Mouse (Mus musculus) erythroblast, adult 5-6 weeks (primary cell): ENCODE measurements around the gene Arrdc5. TPM values are rescaled to one million over a fixed set of nuclear protein-coding genes. Genes with fewer than 3 reads are reported as not detected.

Experiments
- ATAC-seq: replicated peaks from 2 replicates; pipeline ENCODE4 v1.8.0; 2016; ENCODE audit warnings: moderate number of reproducible peaks, mild to moderate bottlenecking, moderate TSS enrichment, inconsistent platforms; ENCODE audit not compliant: poor library complexity, low FRiP score, severe bottlenecking
- total RNA-seq, 2 experiments: library from RNA; stranded (forward) in 1 of 2; stranded (reverse) in 1 of 2; fragments of 150-400 nt in 1 of 2; fragments of 200-764, 138-1000 nt in 1 of 2; gene quantifications; 2 replicates each; pipeline versions ENCODE4 v1.2.3 to v1.2.4; 2015 to 2017; ENCODE audit warnings: low replicate concordance in 2 of 2

Arrdc5 gene
- total RNA-seq, 2 experiments from 2014 or later, result not detected

DNA sequence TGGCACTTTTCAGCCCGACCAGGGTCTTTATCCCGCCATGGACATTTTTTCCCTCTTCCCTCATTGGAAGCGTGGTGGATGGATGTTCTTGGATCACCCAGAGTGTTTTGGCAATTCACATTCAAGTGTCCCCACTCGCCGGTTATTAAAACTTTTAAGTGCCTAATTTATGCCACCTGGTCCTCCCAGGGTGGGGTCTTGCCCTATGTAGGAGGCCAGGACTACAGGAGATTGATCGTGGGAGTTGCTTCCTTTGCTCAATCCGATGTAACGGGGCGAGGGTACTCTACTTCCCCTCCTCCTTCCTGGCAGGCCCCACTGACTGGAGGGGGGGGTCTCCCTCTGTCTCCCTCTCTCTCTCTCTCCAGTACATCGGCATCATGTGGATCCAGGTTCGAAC is 4.6 kb upstream of the Arrdc5 start:
- ATAC-seq, result no peak

DNA sequence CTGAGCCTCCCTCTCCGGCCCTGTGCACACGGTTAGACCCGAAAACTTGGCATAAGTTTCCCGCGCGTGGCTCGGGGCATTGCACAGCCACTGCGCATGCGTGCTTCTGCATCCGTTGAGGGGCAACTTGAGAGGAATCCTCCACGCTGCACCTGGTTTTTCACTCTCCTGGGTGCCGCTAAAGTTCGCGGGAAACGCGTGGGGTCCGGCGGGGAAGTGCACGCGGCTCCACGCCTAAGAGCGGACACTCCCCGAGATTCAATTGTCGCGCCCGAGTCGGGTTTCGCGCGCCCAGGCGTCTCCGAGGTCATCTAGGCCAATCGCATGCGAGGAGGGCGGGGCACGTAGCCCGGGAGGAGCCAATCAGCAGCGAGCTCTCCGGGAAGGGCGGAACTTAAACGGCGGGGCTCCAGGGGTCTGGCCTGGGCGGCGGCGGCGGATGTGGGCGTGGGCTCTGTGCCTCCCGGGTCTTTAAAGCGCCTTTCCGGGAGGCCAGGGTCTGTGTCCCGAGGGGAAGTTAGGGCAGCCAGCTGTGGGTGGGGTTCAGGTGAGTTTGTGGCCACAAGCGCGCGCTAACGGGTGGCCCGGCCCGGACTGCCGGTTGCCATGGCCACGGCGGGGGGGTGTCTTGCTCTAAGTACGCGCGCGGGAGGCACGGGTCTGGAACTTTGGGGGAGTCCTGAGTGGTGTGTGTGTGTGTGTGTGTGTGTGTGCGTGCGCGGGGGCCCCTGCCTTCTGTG is 3.9 kb upstream of the Arrdc5 start:
- peak; percentile 84 for ATAC-seq

GRCm38 (mm10) chr17:56303160-56303846 is 3.2 kb upstream of the Arrdc5 start, which contains the start of gene Uhrf1:
Uhrf1 (plus strand) TSS chr17:56303321.
- peak; percentile 80 for ATAC-seq

DNA sequence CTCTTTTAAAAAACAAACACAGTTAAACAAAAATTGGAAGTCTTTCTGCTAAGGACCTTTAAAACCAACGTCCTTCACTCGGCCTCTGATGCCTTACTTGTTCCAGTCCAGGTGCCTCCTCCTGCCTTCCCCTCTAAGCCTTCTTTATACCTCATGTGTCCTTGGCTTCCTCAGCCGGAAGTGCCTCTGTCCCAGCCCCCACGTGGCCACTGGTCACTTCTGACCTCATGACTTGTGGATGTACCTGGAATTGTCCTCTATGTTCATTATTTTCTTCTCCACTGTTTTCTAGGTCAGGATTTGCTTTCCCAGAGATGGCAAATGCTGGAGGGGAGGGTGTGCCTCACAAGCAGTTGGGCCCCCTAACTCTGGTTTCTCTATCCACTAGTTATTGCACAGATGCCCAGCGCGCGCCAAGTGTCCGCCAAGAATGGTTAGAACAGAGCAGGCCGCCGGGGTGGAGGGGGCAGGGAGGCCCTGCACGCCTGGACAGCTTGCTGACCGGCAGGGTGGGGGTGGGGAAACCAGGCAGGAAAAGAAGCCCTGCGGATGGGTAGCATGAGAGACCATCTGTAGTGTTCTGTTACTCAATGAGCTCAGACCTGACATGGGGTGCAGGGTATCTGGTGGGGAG is 2.4 kb upstream of the Arrdc5 start:
- no peak for ATAC-seq

DNA sequence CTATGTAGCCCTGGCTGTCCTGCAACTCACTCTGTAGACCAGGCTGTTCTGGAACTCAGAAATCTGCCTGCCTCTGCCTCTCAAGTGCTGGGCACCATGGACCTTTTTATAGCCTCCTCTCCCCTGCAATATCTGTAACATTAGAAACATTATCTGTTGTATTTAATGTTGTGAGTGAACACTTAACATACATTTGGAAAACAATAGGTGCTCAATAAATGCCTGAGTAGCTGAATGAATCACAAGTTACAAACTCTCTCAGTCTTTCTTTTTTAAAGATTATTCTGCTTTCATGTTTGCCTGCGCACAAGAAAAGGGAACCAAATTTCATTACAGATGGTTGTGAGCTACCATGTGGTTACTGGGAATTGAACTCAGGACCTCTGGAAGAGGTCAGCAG is 1.8 kb downstream of the Arrdc5 start:
- ATAC-seq, result no peak

DNA sequence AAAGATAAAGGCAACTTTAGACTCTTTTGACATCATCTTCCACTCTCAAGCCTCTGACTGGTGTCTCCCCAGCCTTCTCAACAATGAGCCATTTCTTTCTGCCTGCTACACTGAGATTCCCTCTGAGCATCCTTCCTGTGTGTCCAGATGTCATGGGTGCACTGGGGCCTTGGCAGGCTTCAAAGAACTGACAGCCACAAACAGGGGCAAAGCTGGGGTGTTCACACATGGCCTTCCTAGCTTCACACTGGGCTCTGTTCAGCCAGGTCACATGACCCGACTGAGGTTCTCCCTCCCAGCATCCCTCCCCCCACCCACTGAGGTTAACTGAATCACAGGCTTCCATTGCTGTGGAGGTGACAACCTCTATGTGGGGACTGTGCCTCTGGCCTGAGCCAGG is 3.9 kb downstream of the Arrdc5 start:
- ATAC-seq, result no peak

- no peak for ATAC-seq
Observed at GRCm38 (mm10) chr17:56294241-56294640, 5.8 kb downstream of the Arrdc5 start.

DNA sequence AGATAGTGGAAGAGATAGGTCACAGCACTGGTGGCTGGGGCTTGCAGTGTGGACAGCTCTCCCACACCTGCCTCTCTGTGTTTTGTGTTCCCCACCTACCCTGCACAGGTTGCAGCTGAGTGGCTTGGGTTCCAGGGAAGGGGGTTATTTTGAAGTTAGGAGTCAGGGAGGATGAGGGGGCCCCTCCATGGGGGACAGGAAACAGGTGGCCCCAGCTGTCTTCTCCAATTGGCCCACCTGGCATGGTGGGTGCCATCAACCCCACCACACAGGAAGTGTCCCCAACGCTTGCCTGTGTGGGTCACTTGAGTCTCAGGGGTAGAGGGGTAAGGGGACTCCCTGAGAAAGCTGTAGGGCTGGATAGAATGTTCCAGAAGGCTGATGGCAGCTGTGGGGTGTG is 6.8 kb downstream of the Arrdc5 start:
- no peak for ATAC-seq

DNA sequence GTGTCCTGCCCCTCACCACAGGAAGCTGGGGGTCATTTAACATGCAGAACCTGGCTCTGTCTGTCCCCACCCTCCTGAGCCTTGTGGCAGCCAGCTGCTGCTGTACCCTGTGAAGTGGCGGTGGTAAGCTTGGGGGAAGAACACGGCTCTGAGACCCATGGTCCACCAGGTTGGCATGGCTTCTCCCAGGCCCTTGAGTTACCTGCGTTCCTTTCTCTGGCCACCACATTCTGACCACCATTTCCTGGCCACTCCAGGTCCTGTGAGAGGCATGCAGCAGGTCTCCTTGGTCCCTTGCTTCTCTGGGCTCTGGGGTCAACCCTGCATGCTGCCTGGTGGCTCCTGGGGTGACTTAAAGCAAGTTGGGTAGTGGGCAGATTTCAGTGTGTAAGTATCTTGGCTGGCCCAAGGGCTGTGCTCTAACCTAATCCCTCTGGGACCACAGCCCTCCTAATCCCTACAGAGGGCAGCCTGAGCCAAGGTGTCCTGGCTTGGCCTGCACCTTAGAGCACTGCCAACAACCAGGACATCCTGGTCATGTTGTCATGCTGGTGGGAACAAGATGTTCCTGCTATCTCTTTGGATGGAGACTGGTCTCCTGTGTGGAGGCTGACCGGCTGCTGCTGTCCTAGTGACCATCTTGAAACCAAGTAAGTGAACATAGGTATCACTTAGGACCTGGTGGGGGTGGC is 7.4 kb downstream of the Arrdc5 start, which contains the start of gene Plin3:
Gene Plin3 (minus strand): TSS at position 343 of the 692 bp plus-strand sequence.
- ATAC-seq, result no peak

- ATAC-seq, result no peak
Observed at GRCm38 (mm10) chr17:56291826-56292475, 8.1 kb downstream of the Arrdc5 start.

- ATAC-seq, result peak; percentile 83
Observed at GRCm38 (mm10) chr17:56291171-56291511, 8.9 kb downstream of the Arrdc5 start.

DNA sequence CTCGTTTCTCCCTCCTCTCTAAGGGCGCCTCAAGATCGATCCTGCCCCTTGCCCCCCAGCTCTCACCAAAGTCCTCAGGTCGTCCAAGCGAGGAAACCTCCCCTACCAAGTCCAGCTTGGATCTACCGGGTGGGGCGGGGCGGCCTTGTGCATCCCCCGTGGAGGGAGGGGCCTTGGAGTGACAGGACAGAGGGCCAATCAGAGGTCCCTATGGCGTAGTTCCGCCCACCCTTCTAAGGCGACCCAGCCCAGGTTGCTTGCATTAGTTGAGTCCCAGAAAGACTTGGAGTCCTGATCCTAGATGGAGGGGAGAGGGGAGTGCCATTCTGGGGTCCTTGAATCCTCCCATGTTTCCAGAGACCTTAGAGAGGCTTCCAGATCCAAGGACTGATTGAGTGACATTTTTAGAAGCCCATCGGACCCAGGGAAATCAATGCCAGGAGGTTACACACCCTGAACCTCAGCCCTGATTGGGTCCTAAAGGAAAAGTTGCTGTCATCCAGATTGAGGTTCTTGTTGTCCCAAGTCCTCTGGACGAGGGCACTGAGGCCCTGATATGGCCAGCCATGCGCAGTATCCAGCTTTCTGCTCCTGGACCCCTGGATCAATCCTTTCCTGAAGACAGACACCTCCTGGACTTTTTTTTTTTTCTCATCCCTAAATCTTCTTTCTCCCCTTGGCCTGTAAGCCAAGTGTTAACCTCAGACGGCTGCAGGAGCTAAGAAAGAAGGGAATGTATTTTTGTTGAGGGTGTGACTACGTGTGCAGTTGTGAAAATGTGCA is 9.5 kb downstream of the Arrdc5 start:
- peak; percentile 73 for ATAC-seq

DNA sequence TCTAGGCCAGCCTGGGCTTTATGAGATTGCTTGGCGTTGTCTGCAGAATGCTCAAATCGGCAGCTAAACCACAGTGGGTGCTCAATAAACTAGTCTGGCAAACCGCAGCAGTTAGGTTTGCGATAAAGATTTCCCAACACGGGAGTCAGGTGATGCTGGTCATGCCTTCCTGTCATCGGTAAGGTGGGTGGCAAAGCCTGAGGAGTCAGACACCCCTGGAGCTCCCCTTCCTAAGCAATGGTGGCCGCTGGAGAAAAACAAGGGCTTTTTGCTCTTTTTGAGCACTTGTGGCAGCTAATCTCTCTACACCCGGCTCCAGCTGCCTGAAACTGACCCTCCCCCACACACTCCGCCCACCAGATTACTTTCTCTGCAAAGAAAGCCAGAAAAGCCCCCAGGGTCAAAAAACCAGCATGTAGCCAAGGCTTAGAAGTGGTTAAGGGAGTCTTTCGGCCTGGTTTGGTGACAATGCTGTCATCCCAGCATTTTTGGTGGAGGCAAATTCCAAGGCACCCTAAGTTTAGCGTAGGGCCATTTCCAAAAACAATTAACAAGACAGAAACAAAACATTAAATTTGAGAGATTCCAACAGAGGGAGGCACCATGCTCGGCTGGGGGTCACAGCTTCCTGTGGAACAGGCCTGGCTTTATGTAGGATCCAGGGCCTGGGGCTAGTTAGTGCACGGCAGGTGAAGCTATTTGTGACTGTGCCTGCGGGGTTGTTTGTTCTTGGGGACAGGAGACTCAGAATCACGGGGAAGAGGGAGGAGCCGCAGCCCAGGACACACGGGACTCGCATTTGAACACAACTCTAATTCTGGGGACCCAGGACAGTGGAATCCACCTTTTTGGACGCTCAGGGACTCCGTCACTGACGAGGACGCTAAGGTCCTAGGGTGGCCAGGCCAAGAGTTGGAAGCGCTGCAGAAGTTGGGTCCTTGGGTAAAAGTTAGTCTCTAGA is 10.4 kb downstream of the Arrdc5 start:
- ATAC-seq, result no peak

GRCm38 (mm10) chr17:56288866-56289265 is 11.2 kb downstream of the Arrdc5 start:
- ATAC-seq, result no peak

DNA sequence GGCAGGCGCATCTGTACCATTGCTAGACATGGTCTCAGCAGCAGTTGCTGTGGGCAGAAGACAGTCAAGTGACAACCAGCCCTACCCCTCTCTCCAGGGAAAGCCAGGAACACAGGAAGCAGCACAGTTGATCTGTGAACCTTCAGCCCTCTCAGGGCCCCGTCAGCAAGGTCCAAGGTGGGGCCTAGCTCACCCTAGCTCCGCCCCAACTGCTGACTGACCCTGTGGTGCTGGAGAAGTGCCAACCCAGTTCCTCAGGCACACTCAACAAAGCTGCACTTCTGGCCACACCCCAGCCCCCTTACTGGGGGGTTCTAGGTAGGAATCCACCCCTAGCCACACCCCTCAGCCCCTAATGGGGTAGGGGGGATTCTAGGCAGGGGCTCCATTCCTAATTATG is 12.3 kb downstream of the Arrdc5 start:
- ATAC-seq, result no peak

GRCm38 (mm10) chr17:56285995-56286394 is 14.1 kb downstream of the Arrdc5 start:
- no peak for ATAC-seq

DNA sequence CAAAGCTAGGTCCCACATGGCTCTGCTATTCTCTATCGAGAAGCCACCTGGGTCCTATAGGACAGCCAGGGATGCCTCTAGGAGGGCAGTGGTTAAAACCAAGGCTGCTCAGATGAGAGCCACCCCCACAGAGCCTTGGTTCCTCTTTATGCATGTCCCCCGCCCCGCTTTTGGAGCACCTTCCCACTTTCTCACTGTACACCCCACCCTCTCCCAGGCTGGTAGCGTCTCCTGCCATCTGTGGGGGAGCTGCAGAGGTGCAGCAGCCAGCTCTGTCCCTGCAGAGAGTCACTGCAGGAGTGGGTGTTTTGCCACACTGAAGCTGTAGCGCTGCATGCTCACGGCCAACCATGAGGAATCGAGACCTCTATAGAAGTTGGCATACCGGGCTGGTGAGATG is 16.8 kb downstream of the Arrdc5 start:
- no peak for ATAC-seq

GRCm38 (mm10) chr17:56282802-56283201 is 17.3 kb downstream of the Arrdc5 start:
- ATAC-seq, result no peak
